Mouse (Mus musculus): Measurements from ENCODE around the gene Tmem131.

- TF ChIP-seq CTCF (IDR thresholded peaks at IDR 0.05; ENCODE audit: borderline replicate concordance, insufficient read depth, low read length) (no peak), POLR2A (IDR thresholded peaks at IDR 0.05; ENCODE audit: low read depth, low read length) (no peak)
Observed at GRCm38 (mm10) chr1:36877126-36877525, 66.3 kb downstream of the Tmem131 start.
